Mouse (Mus musculus) hindbrain, embryonic 13.5 days (tissue): Measurements from ENCODE around the gene Acap2. TPM values are rescaled to one million over a fixed set of nuclear protein-coding genes. Genes with fewer than 3 reads are reported as not detected.

Experiments used
- ATAC-seq: fragments of 200-750 bp; cut with Nextera tagmentation; 2 replicates; pipeline ENCODE4 v1.8.0; 2017; ENCODE audit warnings: moderate TSS enrichment; ENCODE audit not compliant: low FRiP score
- H3K27ac ChIP-seq: fragments of 300-500 bp; sonication (generic); 2 replicates; pipeline ENCODE4 v1.5.1; 2015; ENCODE audit warnings: inconsistent platforms, mild to moderate bottlenecking, moderate library complexity
- H3K27me3 ChIP-seq: fragments of 300-500 bp; sonication (generic); 2 replicates; pipeline ENCODE4 v1.6.1; 2015; ENCODE audit warnings: mild to moderate bottlenecking, inconsistent platforms
- H3K36me3 ChIP-seq: fragments of 300-500 bp; sonication (generic); 2 replicates; pipeline ENCODE4 v1.6.1; 2015; ENCODE audit warnings: mild to moderate bottlenecking, inconsistent platforms
- H3K4me1 ChIP-seq: fragments of 300-500 bp; sonication (generic); replicated peaks from 2 replicates; pipeline ENCODE4 v1.6.1; 2015; ENCODE audit warnings: inconsistent platforms
- H3K4me2 ChIP-seq: fragments of 300-500 bp; sonication (generic); 2 replicates; pipeline ENCODE4 v1.6.1; 2015; ENCODE audit warnings: inconsistent platforms, mild to moderate bottlenecking, moderate library complexity
- H3K4me3 ChIP-seq: fragments of 300-500 bp; sonication (generic); 2 replicates; pipeline ENCODE4 v1.5.1; 2015; ENCODE audit warnings: mild to moderate bottlenecking, inconsistent platforms
- H3K9ac ChIP-seq: fragments of 300-500 bp; sonication (generic); 2 replicates; pipeline ENCODE4 v1.6.1; 2015; ENCODE audit warnings: mild to moderate bottlenecking, inconsistent platforms
- H3K9me3 ChIP-seq: fragments of 300-500 bp; sonication (generic); 2 replicates; pipeline ENCODE4 v1.6.1; 2016; ENCODE audit warnings: inconsistent platforms
- WGBS: fragments of 180-500 bp; shearing (Covaris S2); methylation state at CpG from one replicate; pipeline ENCODE4 v1.1.7; 2015; 5-methylcytosine and 5-hydroxymethylcytosine counted together
- polyA plus RNA-seq: library from polyadenylated mRNA; unstranded; fragments of >200 nt; fragmentation: Nextera tagmentation; extraction: Ambion mirVana; gene quantifications from 2 replicates; pipeline ENCODE4 v1.2.1, GENCODE M21; 2015

Gene Acap2
- polyA plus RNA-seq, 1 experiment from 2014 or later = 12.4 TPM

DNA sequence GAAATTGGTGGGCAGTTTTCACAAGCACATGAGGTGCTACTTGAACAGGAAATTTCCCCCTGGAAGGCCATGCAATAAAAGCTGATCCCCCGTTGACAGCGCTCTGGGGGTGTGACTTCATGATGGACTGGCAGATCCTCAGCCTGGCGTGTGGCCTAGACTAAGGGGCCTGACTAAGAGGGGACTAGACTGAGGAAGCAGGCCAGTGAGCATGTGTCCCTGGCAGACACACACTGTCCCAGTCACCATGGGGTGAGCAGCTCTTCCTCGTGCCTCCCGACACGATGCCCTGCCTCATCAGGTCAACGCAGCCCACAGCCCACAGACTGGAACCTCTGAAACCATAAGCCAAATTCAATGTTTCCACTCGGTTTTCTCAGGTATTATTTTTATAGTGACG is 18.5 kb downstream of the Acap2 start:
- Histone ChIP-seq H3K4me2 (no peak overlapping the region), H3K9me3 (no peaks in the 10 kb centered on the region), H3K4me1 (peaks cover 17% of the 10 kb centered on the region), H3K27ac (no peak overlapping the region), H3K27me3 (no peaks in the 10 kb centered on the region), H3K36me3 (no peaks in the 10 kb centered on the region), H3K4me3 (no peak overlapping the region), H3K9ac (no peak overlapping the region)
- no peak for ATAC-seq
- 75% methylated on average over 9 of the region's 9 CpGs for WGBS

DNA sequence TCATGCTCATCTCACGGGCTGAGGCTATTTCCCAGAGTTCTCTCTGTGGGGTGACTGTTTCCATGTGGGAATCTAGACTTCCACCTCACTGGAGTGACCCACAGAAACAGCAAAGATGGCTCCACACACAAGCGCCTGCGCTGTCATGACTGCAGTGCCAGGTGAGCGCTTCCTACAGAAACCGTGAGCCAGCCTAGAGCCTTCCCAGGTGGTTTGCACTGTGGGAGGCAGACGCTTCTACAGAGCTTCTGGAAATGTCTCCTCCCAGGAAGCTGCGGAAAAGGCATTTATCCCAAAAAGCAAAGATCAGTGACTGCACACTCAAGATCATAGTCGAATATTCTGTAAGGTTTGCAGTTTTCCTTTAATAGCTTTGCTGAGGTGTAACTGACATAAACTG is 20.2 kb downstream of the Acap2 start:
- no peak overlapping the region for H3K4me2 ChIP-seq
- no peaks in the 10 kb centered on the region for H3K9me3 ChIP-seq
- H3K9ac ChIP-seq = no peak overlapping the region
- ATAC-seq = no peak
- no peaks in the 10 kb centered on the region for H3K36me3 ChIP-seq
- 80% methylated on average over 8 of the region's 8 CpGs for WGBS
- H3K4me1 ChIP-seq = peaks cover 14% of the 10 kb centered on the region
- H3K27ac ChIP-seq = no peak overlapping the region
- H3K27me3 ChIP-seq = no peaks in the 10 kb centered on the region
- H3K4me3 ChIP-seq = no peak overlapping the region

DNA sequence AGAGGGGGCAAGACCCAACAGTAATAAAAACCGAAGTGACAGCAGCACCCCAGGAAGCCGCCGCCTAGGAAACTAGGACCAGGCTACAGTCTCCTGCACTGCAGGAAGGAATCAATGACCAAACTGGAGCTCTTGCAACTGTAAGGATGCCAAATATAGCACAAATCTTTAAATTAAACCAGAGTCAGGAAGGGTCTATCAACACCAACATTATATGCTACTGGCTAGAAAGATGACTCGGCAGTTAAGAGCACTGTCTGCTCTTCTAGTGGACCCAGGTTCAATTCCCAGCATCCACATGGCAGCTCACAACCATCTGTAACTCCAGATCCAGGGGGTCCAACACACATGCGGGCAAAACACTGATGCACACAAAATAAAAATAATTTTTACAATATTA is 21.7 kb downstream of the Acap2 start:
- Histone ChIP-seq H3K4me2 (no peak overlapping the region), H3K27me3 (no peaks in the 10 kb centered on the region), H3K4me1 (peaks cover 12% of the 10 kb centered on the region), H3K27ac (no peak overlapping the region), H3K9me3 (no peaks in the 10 kb centered on the region), H3K9ac (no peak overlapping the region), H3K4me3 (no peak overlapping the region), H3K36me3 (no peaks in the 10 kb centered on the region)
- no peak for ATAC-seq
- 74% methylated on average over 5 of the region's 5 CpGs for WGBS

DNA sequence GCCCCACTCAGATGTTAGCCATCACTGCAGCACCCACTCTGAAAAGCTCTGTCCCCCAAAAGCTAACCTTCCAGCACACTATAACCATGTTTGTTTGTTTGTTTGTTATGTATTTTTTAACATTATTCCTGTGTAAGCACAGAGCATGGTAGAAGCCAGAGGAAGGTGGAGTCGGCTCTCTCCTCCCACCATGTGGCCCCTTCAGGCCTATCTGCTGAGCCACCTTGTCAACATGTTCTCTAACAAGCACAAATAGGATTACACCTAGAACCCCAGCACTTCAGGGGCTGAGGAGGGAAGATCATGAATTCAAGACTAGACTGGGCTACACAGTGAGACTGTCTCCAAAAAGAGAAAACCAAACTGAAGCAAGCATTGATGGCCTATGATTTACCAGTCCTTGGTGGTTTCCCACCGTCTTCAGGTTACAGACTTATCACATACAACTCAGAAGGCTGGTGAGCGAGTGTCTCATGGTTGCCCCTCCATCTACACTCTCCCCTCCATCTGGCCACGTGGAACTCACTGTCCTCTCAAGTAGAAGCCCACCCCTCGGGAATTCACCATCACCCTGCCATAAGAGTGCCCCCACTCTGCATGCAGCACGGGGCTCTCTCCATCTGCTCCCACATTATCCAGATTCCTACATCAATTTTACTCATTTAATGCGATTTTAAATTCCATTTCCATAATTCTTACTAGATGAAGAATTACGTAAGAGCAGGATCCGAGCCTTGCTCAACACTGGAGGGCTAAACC is 26.0 kb downstream of the Acap2 start:
- Histone ChIP-seq H3K36me3 (no peaks in the 10 kb centered on the region), H3K4me2 (no peak overlapping the region), H3K27me3 (no peaks in the 10 kb centered on the region), H3K9me3 (no peaks in the 10 kb centered on the region), H3K4me1 (peaks cover 3% of the 10 kb centered on the region), H3K9ac (no peak overlapping the region), H3K4me3 (no peak overlapping the region), H3K27ac (no peak overlapping the region)
- no peak for ATAC-seq
- 82% methylated on average over 9 of the region's 9 CpGs for WGBS

DNA sequence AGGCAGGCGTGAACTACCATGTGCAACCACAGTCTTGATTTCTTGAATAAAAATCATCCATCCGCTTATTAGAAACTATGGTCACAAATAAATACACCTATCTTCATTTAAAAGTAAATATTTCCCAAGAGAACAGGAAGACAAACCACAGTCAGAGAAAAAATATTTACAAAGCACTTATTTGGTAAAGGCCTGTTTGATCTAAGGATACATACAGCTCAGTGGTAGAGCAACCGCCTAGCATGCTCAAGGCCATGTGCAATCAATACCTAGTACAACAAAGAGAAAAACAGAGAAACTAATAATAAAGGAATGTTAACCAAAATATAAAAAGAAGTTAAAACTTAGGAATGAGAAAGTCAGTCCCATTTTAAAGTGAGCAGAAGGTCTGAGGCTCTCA is 28.8 kb downstream of the Acap2 start:
- no peaks in the 10 kb centered on the region for H3K9me3 ChIP-seq
- no peak overlapping the region for H3K4me3 ChIP-seq
- no peak overlapping the region for H3K4me2 ChIP-seq
- no peaks in the 10 kb centered on the region for H3K36me3 ChIP-seq
- no peak overlapping the region for H3K9ac ChIP-seq
- ATAC-seq = no peak
- WGBS = 93% methylated on average over 3 of the region's 3 CpGs
- H3K27me3 ChIP-seq = no peaks in the 10 kb centered on the region
- H3K4me1 ChIP-seq = peaks cover 14% of the 10 kb centered on the region
- H3K27ac ChIP-seq = no peak overlapping the region

DNA sequence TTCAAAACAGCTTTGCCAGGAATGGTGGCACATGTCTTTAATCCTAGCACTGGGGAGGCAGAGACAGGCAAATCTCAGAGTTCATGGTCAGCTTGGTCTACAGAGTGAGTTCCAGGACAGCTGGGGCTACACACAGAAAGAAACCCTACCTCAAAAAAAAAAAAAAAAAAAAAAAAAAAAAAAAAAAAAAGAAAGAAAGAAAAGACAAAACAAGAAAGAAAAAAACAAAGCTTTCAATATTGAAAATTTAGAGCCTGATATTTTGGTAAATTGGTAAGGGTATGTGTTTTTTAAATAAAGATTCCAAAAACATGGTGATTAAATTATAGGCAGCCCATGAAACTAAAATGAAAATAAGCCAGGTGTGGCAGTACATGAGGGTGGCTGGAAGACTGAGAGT is 29.6 kb downstream of the Acap2 start:
- Histone ChIP-seq H3K9me3 (no peaks in the 10 kb centered on the region), H3K4me2 (no peak overlapping the region), H3K27me3 (no peaks in the 10 kb centered on the region), H3K4me3 (no peak overlapping the region), H3K4me1 (peaks cover 14% of the 10 kb centered on the region), H3K9ac (no peak overlapping the region), H3K36me3 (no peaks in the 10 kb centered on the region), H3K27ac (no peak overlapping the region)
- no peak for ATAC-seq

DNA sequence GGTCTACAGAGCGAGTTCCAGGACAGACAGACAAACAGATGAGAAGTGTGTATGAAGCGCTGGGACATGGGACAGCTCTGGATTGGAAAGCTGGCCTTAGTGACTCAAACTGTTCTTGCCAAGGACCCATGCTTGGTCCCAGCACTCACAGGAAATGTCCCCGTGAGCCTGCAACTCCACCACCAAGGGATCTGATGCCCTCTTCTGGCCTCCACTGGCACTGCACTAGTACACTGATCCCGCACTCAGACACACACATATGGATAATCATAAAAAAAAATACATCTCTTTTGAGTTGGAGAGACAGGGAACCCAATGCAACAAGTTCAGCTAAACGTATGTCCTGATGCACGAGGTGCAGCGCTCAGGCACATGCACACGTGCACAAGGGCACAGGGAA is 30.7 kb downstream of the Acap2 start:
- Histone ChIP-seq H3K4me3 (no peak overlapping the region), H3K4me2 (no peak overlapping the region), H3K27ac (no peak overlapping the region), H3K9ac (no peak overlapping the region), H3K9me3 (no peaks in the 10 kb centered on the region), H3K4me1 (peaks cover 17% of the 10 kb centered on the region), H3K36me3 (no peaks in the 10 kb centered on the region), H3K27me3 (no peaks in the 10 kb centered on the region)
- ATAC-seq = no peak
- WGBS = 95% methylated on average over 8 of the region's 8 CpGs

DNA sequence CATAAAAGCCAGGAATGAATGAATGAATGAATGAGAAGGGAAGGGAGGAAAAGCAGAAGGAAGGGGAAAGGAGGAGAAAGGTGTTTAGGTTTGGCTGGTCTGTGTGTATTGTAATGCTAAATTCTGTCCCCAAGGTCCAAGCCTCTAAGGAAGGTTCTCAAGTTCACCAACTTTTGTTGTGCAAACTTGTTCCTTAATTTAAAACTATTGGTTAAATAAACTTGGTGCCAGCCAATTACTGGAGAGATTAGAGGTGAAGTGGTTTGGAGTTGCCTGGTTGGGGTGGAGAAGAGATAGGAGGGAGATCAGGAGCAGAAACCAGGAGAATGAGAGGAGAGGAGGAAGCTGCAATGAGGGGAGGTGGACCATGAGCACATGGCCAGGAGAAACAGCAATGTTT is 31.4 kb downstream of the Acap2 start:
- H3K27me3 ChIP-seq = no peaks in the 10 kb centered on the region
- no peaks in the 10 kb centered on the region for H3K9me3 ChIP-seq
- ATAC-seq = no peak
- H3K4me1 ChIP-seq = peaks cover 18% of the 10 kb centered on the region
- no peak overlapping the region for H3K4me2 ChIP-seq
- no peak overlapping the region for H3K9ac ChIP-seq
- H3K27ac ChIP-seq = no peak overlapping the region
- no peaks in the 10 kb centered on the region for H3K36me3 ChIP-seq
- H3K4me3 ChIP-seq = no peak overlapping the region

DNA sequence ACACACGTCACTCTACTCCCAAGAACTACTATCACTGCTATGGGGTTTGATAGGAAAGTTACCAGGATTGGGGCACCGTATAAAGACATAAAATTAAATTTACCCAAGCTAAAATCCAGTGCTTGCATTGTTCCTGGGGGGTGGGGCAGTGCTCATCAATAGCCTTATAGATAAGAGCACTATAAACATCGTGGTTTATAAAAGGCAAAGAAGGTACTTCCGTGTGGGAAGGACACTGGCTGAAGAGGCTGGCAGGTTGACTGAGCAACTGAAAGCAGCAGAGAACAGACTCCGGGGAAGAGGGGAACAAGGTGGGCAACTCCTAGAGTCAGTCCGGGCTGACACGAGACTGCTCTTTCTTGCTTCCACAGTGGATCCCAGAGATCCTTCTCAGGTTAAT is 33.1 kb downstream of the Acap2 start:
- peaks cover 18% of the 10 kb centered on the region for H3K4me1 ChIP-seq
- no peak overlapping the region for H3K4me2 ChIP-seq
- no peaks in the 10 kb centered on the region for H3K36me3 ChIP-seq
- no peaks in the 10 kb centered on the region for H3K9me3 ChIP-seq
- no peak overlapping the region for H3K4me3 ChIP-seq
- H3K27me3 ChIP-seq = no peaks in the 10 kb centered on the region
- no peak for ATAC-seq
- H3K27ac ChIP-seq = peak overlapping the region; percentile 18; the same call in 1 of the 2 replicates
- H3K9ac ChIP-seq = no peak overlapping the region
- 70% methylated on average over 7 of the region's 7 CpGs for WGBS

DNA sequence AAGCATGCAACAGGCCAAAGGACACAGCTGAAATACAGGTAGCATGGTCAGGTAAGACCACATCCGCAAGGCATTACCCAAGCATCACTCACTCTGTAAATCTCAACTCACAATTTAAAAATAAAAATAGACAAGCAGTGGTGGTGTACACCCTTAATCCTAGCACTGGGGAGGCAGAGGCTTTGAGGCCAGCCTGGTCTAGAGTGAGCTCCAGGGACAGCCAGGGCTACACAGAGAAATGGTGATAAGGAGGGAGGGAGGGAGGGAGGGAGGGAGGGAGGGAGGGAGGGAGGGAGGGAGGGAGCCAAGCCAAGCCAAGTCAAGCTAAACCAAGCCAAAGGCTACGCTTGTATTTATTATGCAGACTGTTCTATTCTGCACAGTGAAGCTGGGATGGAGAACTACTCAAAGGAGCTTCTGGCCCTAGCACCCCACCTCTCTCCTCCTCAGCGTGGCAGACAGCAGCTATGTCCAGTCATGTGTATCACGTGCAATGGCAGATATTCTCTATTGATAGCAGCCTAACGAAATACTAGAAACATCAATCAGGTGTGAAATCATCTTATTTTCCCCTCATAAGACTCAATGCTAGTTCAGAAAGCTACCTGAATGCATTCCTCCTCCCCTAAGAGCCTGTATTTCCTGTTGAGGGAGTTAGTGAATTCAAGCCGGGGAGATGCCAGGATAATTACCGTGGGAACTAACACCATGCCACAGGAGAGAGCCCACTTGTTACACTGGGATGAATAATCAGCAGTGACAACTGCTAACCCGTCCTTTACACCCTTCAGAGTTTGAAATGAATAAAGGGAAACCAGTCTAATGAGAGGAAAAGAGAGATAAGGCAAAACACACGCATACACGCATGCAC is 33.8 kb downstream of the Acap2 start:
- WGBS = 49% methylated on average over 10 of the region's 10 CpGs
- Histone ChIP-seq H3K27me3 (no peaks in the 10 kb centered on the region), H3K4me2 (no peak overlapping the region), H3K9me3 (no peaks in the 10 kb centered on the region), H3K27ac (no peak overlapping the region), H3K36me3 (no peaks in the 10 kb centered on the region), H3K4me3 (no peak overlapping the region), H3K4me1 (peaks cover 18% of the 10 kb centered on the region), H3K9ac (no peak overlapping the region)
- no peak for ATAC-seq

DNA sequence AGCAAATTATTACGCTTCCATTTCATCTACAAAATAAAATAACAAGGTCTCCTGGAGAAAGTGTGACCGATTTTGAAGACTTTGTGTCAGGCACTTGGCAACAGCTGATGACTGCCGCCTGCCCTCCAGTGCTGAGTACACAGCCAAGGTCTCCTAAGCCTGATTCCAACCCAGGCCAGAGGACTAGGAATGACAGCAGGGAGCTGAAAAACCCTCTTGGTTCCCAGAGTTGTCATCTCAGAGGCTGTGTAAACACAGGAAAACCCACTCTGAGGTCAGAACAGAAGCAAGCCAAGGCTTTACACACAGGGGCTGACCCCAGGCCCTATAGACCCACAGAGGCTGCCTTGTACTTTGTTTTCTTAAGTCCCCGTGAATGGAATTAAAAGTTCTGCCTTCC is 35.1 kb downstream of the Acap2 start:
- H3K27me3 ChIP-seq = no peaks in the 10 kb centered on the region
- no peaks in the 10 kb centered on the region for H3K36me3 ChIP-seq
- ATAC-seq = no peak
- no peak overlapping the region for H3K9ac ChIP-seq
- no peak overlapping the region for H3K4me2 ChIP-seq
- no peaks in the 10 kb centered on the region for H3K9me3 ChIP-seq
- H3K4me3 ChIP-seq = no peak overlapping the region
- WGBS = 55% methylated on average over 4 of the region's 4 CpGs
- peaks cover 18% of the 10 kb centered on the region for H3K4me1 ChIP-seq
- H3K27ac ChIP-seq = no peak overlapping the region

DNA sequence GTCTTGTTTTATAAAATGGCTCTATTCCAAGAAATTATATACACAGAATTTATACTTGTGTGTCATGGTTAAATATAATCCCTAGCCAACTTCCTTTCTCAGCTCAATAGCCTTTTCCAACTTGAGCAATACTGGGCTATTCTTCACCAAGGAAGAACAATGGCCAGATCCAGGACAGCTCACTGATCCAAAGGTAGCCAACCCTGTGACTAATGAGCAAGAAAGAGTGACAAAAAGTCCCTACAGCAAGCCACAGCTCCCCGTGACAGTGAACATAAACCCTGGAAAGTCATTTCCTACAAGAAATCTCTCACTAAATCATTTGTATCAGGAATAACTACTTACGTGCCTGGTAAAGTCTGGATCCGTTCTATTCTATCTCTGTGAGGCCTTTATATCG is 35.6 kb downstream of the Acap2 start:
- H3K4me3 ChIP-seq = no peak overlapping the region
- 65% methylated on average over 4 of the region's 4 CpGs for WGBS
- H3K9me3 ChIP-seq = no peaks in the 10 kb centered on the region
- H3K4me2 ChIP-seq = no peak overlapping the region
- no peak overlapping the region for H3K27ac ChIP-seq
- no peaks in the 10 kb centered on the region for H3K36me3 ChIP-seq
- no peak overlapping the region for H3K9ac ChIP-seq
- H3K4me1 ChIP-seq = peaks cover 18% of the 10 kb centered on the region
- no peaks in the 10 kb centered on the region for H3K27me3 ChIP-seq
- ATAC-seq = no peak

DNA sequence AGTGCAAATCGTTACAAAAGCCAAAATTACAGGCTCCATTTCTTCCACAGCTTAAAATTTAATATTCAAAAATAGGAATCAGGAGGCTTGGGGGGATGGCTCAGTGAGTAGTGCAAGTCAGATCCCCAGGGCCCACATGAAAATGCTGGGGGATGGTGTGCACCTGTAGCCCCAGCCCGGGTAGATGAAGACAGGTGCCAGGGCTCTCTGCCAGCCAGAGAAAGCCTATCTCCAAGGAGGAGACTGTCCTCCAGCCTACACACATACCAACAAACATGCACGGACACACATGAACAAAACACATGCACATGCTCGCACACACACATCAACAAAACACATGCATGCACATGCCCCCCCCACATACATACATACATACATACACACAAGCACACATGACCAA is 36.9 kb downstream of the Acap2 start:
- 96% methylated on average over 4 of the region's 4 CpGs for WGBS
- Histone ChIP-seq H3K27ac (no peak overlapping the region), H3K27me3 (no peaks in the 10 kb centered on the region), H3K4me1 (peaks cover 18% of the 10 kb centered on the region), H3K9ac (no peak overlapping the region), H3K4me3 (no peak overlapping the region), H3K9me3 (no peaks in the 10 kb centered on the region), H3K36me3 (no peaks in the 10 kb centered on the region), H3K4me2 (no peak overlapping the region)
- no peak for ATAC-seq
